Mouse (Mus musculus): ENCODE data around the gene Smarce1.
"Not testable (repeated sequence)": the region's sequence is repeated elsewhere in the genome, so short reads cannot be mapped to it uniquely, and the experiment has no call there.

The Smarce1 gene

GRCm38 (mm10) chr11:99230261-99231048 is at the start of gene Smarce1:
TSS of gene Smarce1 (minus strand) at chr11:99231017.
- peak; percentile 54 to 64 for DNase-seq (ENCODE audit: low spot score in 2 of 2)

DNA sequence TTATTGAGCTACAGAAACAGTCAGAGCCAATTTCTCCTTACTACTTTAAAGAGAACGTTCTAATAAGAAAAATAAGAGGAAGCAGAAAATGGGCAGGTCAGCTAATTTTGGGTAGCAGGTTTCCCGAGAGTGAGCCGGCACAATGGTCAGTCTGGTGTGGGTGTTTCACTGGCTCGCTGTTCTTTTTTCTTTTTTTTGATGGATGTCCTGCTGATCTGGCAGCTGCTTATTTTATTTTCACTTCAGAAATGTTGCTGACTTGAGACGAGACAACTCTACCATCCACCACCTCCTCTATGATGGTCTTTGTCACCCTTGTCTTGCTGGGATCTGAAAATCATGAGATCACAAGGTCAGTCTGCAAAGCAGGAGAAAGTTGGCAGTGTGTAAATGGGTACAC is 49.2 kb upstream of the Smarce1 start:
- no peak for DNase-seq (ENCODE audit: low spot score in 2 of 2)

DNA sequence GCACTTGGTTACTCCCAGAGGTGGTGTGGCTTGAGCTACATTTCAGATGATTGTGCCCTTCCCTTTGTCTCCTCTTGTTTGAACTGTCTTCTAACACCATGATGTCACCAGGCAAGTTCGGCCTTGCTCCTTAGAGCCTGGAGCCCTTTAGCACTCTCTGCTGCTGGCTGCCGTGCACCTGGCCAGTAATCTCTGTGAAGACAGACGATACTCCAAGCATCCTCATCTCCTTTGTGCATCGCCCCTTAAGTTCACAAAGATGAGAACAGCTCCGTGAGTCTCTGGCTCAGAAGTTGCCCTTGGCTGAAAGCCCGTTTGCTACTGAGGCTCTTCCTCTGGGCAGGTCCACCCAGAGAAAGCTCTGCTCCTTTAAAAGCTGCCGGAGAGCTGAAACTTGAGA is 46.0 kb upstream of the Smarce1 start:
- DNase-seq (ENCODE audit: low spot score in 2 of 2), result no peak

- no peak for DNase-seq (ENCODE audit: low spot score in 2 of 2)
Measured at GRCm38 (mm10) chr11:99275624-99276023, 44.8 kb upstream of the Smarce1 start.

DNA sequence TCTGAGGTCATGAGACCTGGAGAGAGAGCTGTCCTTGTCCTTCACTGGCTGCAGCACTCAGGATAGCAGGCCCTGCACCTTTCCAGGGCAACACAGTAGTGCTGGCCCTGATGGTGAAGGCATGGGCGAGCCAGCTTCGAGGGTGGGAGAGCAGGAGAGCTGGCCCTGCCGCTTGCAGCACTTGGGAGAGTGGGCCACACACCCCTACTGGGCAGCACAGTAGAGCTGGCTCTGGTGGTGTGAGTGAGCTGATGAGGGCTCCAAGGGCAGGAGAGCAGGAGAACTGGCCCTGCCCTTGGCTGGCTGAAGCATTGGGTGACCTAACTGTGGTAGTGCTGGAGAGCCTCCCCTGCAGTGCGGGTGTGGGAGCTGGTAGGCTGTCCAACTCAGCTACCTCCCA is 41.9 kb upstream of the Smarce1 start:
- DNase-seq (ENCODE audit: low spot score in 2 of 2), result no peak

- DNase-seq (ENCODE audit: low spot score in 2 of 2), result no peak
Measured at GRCm38 (mm10) chr11:99269192-99269591, 38.4 kb upstream of the Smarce1 start.

DNA sequence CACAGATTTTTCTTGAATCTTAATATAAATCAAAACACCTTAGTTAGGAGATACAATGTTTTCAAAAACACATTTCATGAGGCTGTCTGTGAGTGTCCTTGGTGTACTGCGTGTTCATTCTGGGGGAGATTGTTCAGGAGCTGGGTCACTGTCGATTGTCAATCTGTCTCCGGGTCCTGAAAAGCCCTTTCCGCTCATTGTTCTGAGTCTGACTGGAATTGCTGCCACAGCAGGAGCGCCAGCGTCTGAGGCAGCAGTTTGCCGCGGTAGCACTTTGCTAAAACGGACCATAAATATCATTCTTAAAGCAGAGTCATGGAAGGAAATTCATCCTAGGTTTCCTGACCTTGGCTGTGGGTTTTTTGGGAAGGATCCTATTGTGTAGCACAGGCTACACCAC is 35.0 kb upstream of the Smarce1 start:
- DNase-seq (ENCODE audit: low spot score in 2 of 2), result no peak

DNA sequence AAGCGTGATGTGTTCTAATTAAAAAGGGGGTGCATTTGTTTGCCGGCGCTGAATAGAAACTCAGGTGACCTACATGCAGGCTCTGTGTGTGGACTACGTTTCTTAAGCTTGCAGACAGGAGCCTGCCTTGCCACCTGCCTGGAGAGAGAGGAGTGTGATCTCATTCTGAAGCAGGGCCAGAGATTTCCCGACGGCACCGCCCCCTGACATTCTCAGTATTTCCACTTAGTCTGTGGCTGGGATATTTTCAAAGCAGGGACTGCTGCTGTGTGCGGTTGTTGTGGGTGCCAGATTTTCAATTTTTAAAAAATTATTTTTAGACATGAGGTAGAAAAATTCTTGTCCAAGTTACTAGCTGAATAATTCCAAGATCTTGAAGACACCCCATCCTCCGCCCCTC is 34.4 kb upstream of the Smarce1 start:
- peak in 1 of 2 experiments; percentile 32 for DNase-seq (ENCODE audit: low spot score in 2 of 2)

DNA sequence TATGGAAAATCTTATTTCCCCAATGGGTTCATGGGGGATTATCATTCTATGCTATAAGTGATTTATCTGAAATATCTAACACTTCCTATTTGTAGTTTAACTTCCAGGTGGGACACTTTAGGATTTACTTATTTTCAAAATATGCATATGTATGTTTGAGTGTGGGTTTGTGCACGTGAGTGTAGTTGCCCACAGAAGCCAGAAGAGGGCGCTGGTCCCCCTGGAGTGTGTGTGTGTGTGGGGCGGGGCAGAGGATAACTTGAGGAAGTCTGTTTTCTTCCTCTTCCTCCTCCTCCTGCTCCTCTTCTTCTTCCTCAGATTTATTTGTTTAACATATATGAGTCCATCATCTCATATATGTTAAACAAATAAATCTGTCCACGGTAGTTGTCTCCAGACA is 25.4 kb upstream of the Smarce1 start:
- no peak for DNase-seq (ENCODE audit: low spot score in 2 of 2)

DNA sequence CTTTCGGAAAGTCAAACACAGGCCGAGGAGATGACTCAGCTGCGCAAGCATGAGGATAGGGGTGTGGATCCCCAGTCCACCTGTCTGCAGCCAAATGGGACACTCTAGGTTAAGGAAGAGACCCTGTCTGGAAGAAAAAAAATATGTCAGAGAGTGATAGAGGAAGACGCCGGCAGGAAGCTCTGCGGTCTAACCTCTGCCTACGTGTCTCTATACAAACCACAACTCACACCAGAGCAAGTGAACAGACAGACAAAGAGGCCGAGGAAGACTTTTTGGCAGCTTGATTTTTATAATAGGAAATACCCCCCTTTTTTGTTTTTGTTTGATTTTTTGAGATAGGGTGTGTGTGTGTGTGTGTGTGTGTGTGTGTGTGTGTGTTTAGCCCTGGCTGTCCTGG is 24.5 kb upstream of the Smarce1 start:
- DNase-seq (ENCODE audit: low spot score in 2 of 2), result no peak

DNA sequence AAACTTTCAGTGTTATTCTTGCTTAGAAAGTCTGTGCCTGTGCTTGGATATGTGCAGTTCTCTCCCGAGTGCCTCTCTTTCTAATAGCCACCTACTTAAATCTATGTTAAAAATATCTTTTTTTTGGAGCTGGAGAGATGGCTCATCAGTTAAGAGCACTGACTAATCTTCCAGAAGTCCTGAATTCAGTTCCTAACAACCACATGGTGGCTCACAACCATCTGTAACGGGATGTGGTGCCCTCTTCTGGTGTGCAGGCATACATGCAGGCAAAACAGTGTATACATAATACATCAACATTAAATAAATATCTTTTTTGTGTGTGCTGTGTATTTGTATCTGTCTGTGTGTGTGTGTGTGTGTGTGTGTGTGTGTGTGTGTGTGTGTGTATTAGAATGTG is 23.1 kb upstream of the Smarce1 start:
- DNase-seq (ENCODE audit: low spot score in 2 of 2), result no peak

DNA sequence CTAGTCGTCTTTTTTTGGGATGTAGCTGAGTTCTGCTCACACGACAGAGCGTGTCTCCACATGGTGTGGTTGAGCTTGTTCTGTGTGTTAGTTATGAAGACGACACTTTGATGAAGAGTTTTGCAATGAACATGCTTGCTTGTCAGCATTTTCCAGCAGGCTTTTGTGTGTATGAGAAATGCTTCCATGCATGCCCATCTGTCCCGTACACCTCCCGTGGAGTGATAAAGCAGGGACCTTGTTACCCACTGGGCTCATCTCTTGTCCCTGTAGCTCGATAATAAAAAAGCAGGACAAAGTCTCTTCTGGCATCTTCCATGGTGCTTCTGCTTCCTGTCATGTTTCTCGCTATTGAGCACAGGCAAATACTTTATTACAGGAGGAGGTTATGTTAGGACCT is 21.9 kb upstream of the Smarce1 start:
- DNase-seq (ENCODE audit: low spot score in 2 of 2), result no peak

GRCm38 (mm10) chr11:99250666-99251065 is 19.8 kb upstream of the Smarce1 start:
- no peak for DNase-seq (ENCODE audit: low spot score in 2 of 2)

- peak in 1 of 2 experiments; percentile 27 for DNase-seq (ENCODE audit: low spot score in 2 of 2)
Measured at GRCm38 (mm10) chr11:99250241-99250640, 19.4 kb upstream of the Smarce1 start.

DNA sequence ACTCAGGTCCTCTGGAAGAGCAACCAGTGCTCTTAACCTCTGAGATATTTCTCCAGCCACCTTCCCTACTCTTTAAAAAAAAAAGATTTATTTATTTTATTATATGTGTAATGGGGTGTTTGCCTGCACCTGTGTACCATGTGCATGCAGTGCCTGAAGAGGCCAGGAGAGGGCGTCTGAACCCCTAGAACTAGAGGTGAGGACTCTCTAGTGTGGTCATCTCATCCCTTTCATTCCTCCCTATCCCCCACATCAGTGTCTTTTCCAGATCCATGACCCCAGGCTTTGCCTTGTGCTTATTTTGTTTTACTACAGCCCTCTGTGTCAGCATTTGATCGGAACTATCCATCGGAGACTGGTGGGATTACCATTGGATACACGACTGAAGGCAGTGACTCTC is 18.3 kb upstream of the Smarce1 start:
- no peak for DNase-seq (ENCODE audit: low spot score in 2 of 2)

DNA sequence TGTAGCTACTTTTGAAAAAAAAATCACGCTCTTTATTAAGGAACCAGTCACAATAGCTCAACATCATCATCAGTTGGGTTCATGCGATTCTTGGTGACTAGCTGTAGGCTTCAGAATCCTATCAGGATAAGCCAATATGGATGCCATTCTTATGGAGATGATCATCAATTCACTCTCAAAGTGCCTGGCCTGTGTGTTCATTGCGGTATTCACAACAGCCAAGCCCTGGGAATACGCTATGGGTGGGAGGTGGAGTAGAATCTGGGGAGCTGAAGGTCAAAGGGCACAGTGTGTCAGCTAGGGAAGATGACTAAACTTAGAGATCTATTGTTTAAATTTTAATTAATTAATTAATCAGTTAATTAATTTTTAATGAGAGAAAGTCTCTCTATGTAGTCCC is 17.1 kb upstream of the Smarce1 start:
- no peak for DNase-seq (ENCODE audit: low spot score in 2 of 2)

- DNase-seq (ENCODE audit: low spot score in 2 of 2), result not testable (repeated sequence)
Measured at GRCm38 (mm10) chr11:99244519-99244918, 13.7 kb upstream of the Smarce1 start.

DNA sequence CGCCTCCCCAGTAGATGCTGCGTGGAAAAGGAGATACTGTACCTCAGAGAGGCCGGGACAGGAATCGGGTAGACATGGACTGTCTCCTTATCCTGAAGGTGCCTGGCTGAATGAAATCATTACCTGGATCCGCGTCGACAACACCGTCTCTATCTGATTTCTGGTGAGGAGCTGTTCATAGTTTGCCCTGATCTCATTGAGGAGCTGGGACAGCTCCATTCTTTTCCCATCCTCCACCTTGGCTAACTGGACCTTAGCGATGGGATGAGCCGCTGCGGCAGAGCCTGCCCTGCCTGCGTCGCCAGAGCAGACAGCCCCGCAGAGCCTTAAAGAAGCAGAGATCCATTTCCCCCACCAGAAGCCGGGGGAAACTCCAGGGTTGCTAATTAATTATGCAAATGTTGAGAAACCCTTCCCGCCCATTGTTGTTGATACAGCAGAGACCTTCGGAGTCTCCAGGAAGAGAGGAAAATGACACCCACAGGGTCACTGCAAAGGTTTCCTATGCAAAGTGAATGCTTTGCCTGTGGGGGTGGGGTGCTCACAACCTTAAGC is 13.1 kb upstream of the Smarce1 start, which contains the start of gene Krt222:
Krt222 (minus strand) TSS at position 266 of the 555 bp plus-strand sequence.
- DNase-seq (ENCODE audit: low spot score in 2 of 2), result peak; percentile 10 to 16

GRCm38 (mm10) chr11:99243200-99243819 is 12.5 kb upstream of the Smarce1 start:
- no peak for DNase-seq (ENCODE audit: low spot score in 2 of 2)

- no peak for DNase-seq (ENCODE audit: low spot score in 2 of 2)
Measured at GRCm38 (mm10) chr11:99242056-99242455, 11.2 kb upstream of the Smarce1 start.

- DNase-seq (ENCODE audit: low spot score in 2 of 2), result no peak
Measured at GRCm38 (mm10) chr11:99238468-99238867, 7.7 kb upstream of the Smarce1 start.

DNA sequence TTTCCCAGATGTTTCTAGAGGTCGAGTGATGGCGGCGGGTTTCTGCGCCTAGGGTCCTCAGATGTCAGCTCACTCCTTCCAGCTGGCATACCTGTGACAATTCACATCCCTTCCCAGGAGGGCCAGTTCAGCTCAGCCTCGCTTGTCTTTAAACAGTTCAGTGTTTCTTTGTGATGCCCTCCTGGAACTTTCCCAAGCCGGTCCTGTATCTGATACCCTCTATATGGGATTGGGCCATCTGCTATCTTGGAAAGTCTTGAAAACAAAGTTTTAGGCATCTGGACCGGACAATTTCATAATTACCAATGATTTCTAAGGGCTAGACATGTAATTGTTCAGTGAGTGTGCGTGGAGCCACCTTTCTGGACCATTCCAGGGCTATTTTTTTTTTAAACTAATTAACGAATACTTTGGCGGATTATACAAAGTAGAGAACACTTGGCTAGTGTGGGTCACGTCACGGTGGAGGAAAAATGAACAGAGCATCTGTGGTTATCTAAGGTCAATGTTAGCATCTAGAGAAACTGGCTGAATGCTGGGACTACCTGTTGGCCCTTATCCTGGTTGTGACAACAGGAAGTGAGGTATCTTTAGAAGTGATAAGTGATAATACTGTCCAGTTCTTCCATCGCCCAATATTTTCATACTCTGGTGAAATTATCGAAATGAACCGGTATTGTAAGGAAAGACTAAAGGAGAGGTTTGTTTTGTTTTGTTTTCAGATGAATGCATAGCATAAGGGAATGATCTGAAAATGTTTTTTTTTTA is 416 bp upstream of the Smarce1 start:
- DNase-seq (ENCODE audit: low spot score in 2 of 2), result no peak

All from frontal cortex, postnatal 25 days (tissue).